Mouse (Mus musculus) small intestine, adult 10 weeks (tissue): ENCODE measurements around the gene Tap2. TPM values are rescaled to one million over a fixed set of nuclear protein-coding genes. Genes with fewer than 3 reads are reported as not detected.

Source experiments
- polyA plus RNA-seq: library from polyadenylated mRNA; stranded (reverse); fragments of 350-450 nt; fragmentation: Illumina TruSeq; extraction: RNeasy Lipid Tissue Mini Kit (QIAGEN cat#74804); gene quantifications from one replicate; pipeline ENCODE4 v1.2.3, GENCODE M21; 2014; ENCODE audit warnings: low replicate concordance

Gene Tap2
- not detected for polyA plus RNA-seq

DNA sequence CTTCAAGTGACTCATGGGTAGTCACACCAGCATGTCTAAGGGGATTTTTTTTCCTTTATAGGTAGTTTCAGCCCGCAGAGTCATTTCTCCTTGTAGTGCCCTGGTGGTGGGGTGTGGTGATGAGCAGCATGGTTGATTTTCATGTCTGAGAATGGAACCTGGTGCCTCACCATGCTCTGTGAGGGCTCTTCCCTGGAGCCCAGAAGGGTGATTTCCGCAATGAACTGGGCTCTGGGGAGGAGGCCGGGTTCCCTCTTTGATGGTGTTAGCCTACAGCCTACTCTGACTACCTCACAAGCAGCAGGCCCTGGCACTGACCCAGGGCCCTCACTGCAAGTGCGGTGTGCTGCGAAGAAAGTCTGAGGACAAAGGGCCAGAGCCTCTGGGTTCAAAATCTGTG is at the start of gene Tap2:
Tap2 (plus strand) TSS at position 84 of the 400 bp plus-strand sequence.

DNA sequence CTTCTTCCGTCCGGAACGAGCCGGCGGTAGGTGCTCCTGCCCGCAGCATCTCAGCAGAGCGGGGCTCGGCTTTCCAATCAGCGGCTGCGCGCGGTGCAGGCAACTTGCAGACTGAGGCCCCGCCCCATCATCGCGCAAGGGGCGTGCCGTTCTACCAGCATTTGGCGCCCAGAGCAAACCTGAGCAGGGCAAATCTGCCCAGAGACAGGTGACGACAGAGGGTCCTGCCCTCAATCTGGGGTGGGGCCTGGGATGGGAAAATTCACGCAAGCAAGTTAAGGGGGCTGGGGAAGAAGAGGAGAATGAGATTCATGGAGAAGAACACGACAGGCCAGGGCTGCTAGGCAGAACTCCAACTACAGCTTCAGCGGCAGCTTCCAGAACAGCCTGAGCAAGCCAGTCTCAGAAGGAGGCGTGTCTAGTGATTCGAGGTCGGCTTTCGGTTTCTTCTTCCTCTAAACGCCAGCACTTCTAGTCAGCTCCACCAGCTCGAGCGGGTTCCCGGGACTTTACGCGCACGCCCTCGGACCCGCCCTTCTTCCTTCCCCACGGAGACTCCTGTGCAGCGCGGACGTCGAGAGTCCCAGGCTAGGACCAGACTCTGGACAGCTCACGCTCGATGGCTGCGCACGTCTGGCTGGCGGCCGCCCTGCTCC is 15.9 kb upstream of the Tap2 start, which contains the start of the genes Tap1 and Psmb9:
Tap1 (plus strand) TSS at position 293 of the 656 bp plus-strand sequence.
Psmb9 (minus strand) TSS at position 504 of the 656 bp plus-strand sequence.

DNA sequence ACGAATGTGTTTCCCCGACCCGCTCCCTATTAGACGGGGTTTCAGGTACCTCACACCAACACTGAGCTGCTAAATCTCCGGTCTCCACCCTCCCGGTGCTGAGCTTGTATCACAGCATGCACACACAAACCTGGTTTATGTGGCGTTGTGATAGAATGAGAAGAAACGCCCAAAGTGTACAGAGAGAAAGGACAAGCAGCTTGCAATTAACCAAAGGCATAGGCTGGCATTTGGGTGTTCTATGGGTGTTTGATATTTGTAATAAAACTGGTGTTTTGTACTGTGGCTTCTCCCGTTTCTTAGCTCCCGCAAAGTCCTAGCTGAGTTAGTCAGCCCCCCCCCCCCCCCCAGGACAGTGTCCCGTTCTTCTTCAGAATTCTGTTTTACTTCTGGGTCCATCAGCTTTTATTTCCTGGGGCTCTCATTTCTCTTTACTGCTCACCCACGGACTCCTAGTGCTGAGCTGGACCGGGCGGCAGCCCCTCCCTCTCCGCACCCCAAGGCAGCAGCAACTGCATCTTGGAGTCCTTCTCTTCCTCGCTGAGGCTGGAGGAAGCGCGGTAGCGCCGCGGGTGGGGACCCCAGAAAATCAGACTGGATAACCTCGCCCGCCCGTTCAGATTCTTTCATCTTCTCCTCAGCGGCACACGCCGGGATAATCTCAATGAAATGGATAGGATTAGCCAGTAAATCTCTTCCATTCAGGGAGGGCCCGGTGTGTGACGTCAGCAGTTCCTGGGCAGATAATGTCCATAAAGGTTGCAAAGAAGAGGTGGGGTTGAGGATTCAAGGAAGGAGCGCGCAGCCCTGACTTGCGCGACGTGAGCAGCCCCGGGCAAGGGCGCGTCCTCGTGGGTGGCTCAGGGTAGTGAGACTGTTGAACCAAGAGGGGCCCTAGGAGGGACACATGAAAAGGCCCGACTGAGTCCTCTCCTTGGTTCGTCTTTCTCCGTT is 6.1 kb upstream of the Tap2 start, which contains the start of gene Psmb8:
Psmb8 (plus strand) TSS at position 781 of the 954 bp plus-strand sequence.

DNA sequence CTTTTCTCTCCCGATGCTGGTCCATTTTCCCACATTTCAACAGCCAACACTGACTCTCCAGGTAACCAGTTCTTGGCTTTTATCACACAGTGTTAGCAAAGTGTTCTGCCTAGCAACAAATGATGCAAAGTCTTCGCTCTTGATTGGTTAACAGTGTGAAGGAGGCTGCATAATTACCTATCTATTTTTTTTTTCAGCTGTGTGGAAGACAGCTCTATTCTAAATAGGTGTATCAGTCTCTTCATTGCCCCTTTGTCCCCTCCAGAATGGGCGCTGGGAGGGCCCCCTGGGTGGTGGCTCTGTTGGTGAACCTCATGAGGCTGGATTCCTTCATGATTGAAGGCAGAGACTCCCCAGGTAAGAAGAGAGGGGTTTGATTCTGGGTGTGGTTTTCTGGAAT is 35.4 kb downstream of the Tap2 start, which contains the start of gene H2-Ob:
H2-Ob (plus strand) TSS at position 198 of the 400 bp plus-strand sequence.

DNA sequence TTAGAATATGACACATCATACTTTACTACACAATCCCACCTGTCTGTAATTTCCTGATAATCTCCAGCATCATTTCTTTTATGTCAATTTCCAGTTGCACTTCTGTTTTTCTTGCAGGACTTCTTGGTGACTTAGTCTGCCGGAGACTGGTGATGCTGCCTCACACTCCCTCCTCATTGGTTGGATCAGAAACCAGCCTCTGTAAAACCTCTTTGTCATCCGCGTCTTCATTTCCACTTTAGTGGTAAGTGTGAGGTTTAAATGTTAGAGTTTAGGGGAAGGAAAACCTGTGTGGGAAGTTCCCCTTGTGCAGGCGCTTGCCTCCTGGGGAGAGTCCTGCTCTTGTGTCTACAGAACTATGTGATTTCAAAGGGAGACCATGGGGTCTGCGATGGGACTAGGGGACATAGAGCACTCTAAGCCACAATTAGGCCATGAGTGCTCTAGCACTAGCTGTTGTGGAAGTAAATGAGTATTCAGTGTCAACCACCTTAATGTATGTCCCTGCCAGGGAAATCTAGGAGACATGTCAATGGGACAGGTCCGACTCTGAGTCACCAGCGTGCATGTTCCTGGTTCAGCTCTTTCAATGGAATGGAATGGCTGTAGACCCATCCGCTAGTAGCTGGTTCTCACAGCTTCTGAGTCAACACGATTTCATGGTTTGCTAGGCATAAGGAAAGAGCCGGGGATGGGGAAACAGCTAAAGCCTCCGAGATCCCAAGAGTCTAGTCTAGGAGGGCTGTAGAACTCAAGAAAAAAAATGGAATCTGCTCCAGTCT is 54.5 kb downstream of the Tap2 start, which contains the start of gene H2-Ab1:
H2-Ab1 (plus strand) TSS at position 96 of the 782 bp plus-strand sequence.

Other genes with a start within 250 kb of the Tap2 start
- 2.0 TPM for gene Vps52, start 247.7 kb upstream of the Tap2 start, polyA plus RNA-seq
- 6.8 TPM for gene Rps18, start 247.5 kb upstream of the Tap2 start, polyA plus RNA-seq
- 431 TPM for gene H2-K1, start 203.2 kb upstream of the Tap2 start, polyA plus RNA-seq
- gene Ring1, start 178.8 kb upstream of the Tap2 start, polyA plus RNA-seq, result 0.74 TPM
- gene H2-Ke6, start 175.5 kb upstream of the Tap2 start, polyA plus RNA-seq, result not detected
- gene Slc39a7, start 171.8 kb upstream of the Tap2 start, polyA plus RNA-seq, result 0.48 TPM
- 0.22 TPM for gene Rxrb, start 171.7 kb upstream of the Tap2 start, polyA plus RNA-seq
- gene Col11a2, start 164.1 kb upstream of the Tap2 start, polyA plus RNA-seq, result not detected
- not detected for gene H2-Oa, start 111.2 kb upstream of the Tap2 start, polyA plus RNA-seq
- gene H2-DMa, start 84.0 kb upstream of the Tap2 start, polyA plus RNA-seq, result 1.6 TPM
- gene Brd2, start 80.9 kb upstream of the Tap2 start, polyA plus RNA-seq, result 197 TPM
- 1.5 TPM for gene H2-DMb2, start 60.2 kb upstream of the Tap2 start, polyA plus RNA-seq
- gene H2-DMb1, start 50.5 kb upstream of the Tap2 start, polyA plus RNA-seq, result 12.1 TPM
- 5.6 TPM for gene Tap1, start 16.0 kb upstream of the Tap2 start, polyA plus RNA-seq
- gene Psmb9, start 15.8 kb upstream of the Tap2 start, polyA plus RNA-seq, result 5.8 TPM
- gene Psmb8, start 5.8 kb upstream of the Tap2 start, polyA plus RNA-seq, result 7.2 TPM
- gene H2-Ob, start 35.4 kb downstream of the Tap2 start, polyA plus RNA-seq, result 13.2 TPM
- gene H2-Ab1, start 54.2 kb downstream of the Tap2 start, polyA plus RNA-seq, result 39.7 TPM
- gene H2-Aa, start 84.3 kb downstream of the Tap2 start, polyA plus RNA-seq, result 122 TPM
- gene H2-Eb1, start 102.3 kb downstream of the Tap2 start, polyA plus RNA-seq, result 5.2 TPM
- gene H2-Eb2, start 122.1 kb downstream of the Tap2 start, polyA plus RNA-seq, result 2.7 TPM
- gene Btnl2, start 151.3 kb downstream of the Tap2 start, polyA plus RNA-seq, result 76.7 TPM
- gene Btnl1, start 173.6 kb downstream of the Tap2 start, polyA plus RNA-seq, result 231 TPM
- 1.1 TPM for gene BC051142, start 195.3 kb downstream of the Tap2 start, polyA plus RNA-seq